Mouse (Mus musculus): ENCODE results near the gene Mgat5. TPM values are rescaled to one million over a fixed set of nuclear protein-coding genes. Genes with fewer than 3 reads are reported as not detected.

Mgat5 gene
- polyA plus RNA-seq, 1 experiment, result 2.4 TPM

DNA sequence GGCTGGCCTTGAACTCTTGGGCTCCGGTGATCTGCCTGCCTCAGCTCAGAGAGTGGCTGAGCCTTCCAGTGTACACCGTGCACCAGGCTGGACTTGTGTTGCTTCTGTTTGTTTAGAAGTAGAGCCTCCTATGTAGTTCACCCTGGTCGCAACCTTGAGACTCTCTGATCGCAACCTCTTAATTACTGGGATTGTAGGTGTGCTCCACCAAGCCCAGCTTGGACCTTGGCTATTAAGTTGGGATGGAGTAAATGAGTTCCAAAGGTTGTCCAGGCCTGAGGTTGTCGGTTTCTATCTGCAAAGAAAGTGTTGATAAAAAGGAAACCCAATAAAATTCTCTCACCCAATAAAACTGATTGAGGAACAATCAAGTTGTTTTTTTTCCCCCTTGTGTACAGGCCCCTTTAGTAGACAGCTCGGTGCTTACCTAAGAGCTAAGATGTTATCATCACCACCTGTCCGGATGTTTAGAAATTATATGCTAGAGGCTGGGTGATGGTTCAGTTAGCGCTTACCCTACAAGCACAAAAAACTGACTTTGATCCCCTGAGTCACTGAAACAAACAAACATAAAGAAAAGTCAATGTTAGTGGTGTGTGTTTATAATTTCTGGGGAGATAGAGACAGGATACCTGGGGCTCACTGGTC, 9.9 kb downstream of the Mgat5 start:
- Histone ChIP-seq H3K27me3 (replicated peaks) (no peaks in the 10 kb centered on the region), H3K9me3 (no peaks in the 10 kb centered on the region), H3K36me3 (replicated peaks; ENCODE audit: low read length) (peaks cover 34% of the 10 kb centered on the region), H3K4me3 (replicated peaks) (no peak overlapping the region), H3K4me1 (peaks cover 84% of the 10 kb centered on the region)
- TF ChIP-seq GATA1 (IDR thresholded peaks at IDR 0.05; ENCODE audit: borderline replicate concordance, low read length) (no peak), FLI1 (IDR thresholded peaks at IDR 0.05; ENCODE audit: low read length) (no peak)

- Histone ChIP-seq H3K4me1 (peaks cover 89% of the 10 kb centered on the region), H3K36me3 (replicated peaks; ENCODE audit: low read length) (peaks cover 46% of the 10 kb centered on the region), H3K9me3 (peaks cover 12% of the 10 kb centered on the region), H3K27me3 (replicated peaks) (no peaks in the 10 kb centered on the region), H3K4me3 (replicated peaks) (no peak overlapping the region)
- TF ChIP-seq GATA1 (IDR thresholded peaks at IDR 0.05; ENCODE audit: borderline replicate concordance, low read length), result no peak
- TF ChIP-seq FLI1 (IDR thresholded peaks at IDR 0.05; ENCODE audit: low read length), result no peak
Observed at GRCm38 (mm10) chr1:127216979-127217378, 12.2 kb downstream of the Mgat5 start.

- H3K36me3 ChIP-seq (replicated peaks; ENCODE audit: low read length), result peaks cover 43% of the 10 kb centered on the region
- H3K4me1 ChIP-seq, result peaks cover 89% of the 10 kb centered on the region
- no peaks in the 10 kb centered on the region for H3K27me3 ChIP-seq (replicated peaks)
- peaks cover 12% of the 10 kb centered on the region for H3K9me3 ChIP-seq
- TF ChIP-seq GATA1 (IDR thresholded peaks at IDR 0.05; ENCODE audit: borderline replicate concordance, low read length) (no peak), FLI1 (IDR thresholded peaks at IDR 0.05; ENCODE audit: low read length) (no peak)
- no peak overlapping the region for H3K4me3 ChIP-seq (replicated peaks)
Observed at GRCm38 (mm10) chr1:127217665-127218064, 12.8 kb downstream of the Mgat5 start.

DNA sequence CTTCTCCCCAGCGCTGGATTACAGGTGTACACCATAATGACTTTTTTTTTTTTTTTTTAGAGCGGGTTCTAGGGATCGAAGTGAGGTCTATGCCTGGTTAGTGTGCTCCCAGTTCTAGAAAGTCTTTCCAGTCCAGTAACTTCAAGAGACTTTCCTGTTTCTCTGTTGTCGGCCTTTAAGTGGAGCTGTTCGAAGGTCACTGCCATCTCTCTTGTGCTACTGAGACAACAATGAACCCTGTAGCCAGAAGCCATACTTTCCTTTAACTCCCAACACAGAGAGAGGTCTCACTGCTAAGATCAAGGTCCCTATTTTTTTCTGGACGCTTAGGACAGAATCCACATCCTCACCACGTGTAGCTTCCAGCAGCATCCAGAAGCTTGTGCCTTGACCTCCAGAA, 13.4 kb downstream of the Mgat5 start:
- no peak for TF ChIP-seq FLI1 (IDR thresholded peaks at IDR 0.05; ENCODE audit: low read length)
- TF ChIP-seq GATA1 (IDR thresholded peaks at IDR 0.05; ENCODE audit: borderline replicate concordance, low read length), result no peak
- H3K36me3 ChIP-seq (replicated peaks; ENCODE audit: low read length), result peaks cover 45% of the 10 kb centered on the region
- peaks cover 89% of the 10 kb centered on the region for H3K4me1 ChIP-seq
- H3K27me3 ChIP-seq (replicated peaks), result no peaks in the 10 kb centered on the region
- peaks cover 12% of the 10 kb centered on the region for H3K9me3 ChIP-seq
- H3K4me3 ChIP-seq (replicated peaks), result no peak overlapping the region

DNA sequence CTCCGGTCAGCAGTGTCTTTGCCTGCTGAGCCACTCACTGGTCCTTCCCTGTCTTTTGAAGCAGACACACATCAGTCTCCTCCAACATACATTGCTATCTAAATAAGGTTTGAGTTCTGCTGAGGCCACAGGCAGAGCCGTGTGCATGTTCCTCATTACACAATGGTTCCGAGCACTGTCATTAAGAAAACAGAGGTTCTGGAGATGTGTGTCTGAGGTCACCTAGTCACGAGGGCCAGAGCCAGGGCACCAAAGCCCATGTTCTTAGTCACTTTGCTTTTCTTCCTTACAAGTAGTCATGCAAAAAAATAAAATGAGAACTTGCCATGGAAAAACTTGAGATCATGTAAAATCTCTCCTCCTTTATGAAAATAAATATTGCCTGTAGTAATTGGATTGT, 14.3 kb downstream of the Mgat5 start:
- Histone ChIP-seq H3K4me3 (replicated peaks) (no peak overlapping the region), H3K4me1 (peaks cover 89% of the 10 kb centered on the region), H3K9me3 (peaks cover 12% of the 10 kb centered on the region), H3K27me3 (replicated peaks) (no peaks in the 10 kb centered on the region), H3K36me3 (replicated peaks; ENCODE audit: low read length) (peaks cover 46% of the 10 kb centered on the region)
- TF ChIP-seq GATA1 (IDR thresholded peaks at IDR 0.05; ENCODE audit: borderline replicate concordance, low read length) (no peak), FLI1 (IDR thresholded peaks at IDR 0.05; ENCODE audit: low read length) (no peak)

GRCm38 (mm10) chr1:127219621-127220020, 14.8 kb downstream of the Mgat5 start:
- TF ChIP-seq GATA1 (IDR thresholded peaks at IDR 0.05; ENCODE audit: borderline replicate concordance, low read length), result no peak
- TF ChIP-seq FLI1 (IDR thresholded peaks at IDR 0.05; ENCODE audit: low read length), result no peak
- H3K36me3 ChIP-seq (replicated peaks; ENCODE audit: low read length), result peaks cover 45% of the 10 kb centered on the region
- no peak overlapping the region for H3K4me3 ChIP-seq (replicated peaks)
- H3K4me1 ChIP-seq, result peaks cover 89% of the 10 kb centered on the region
- H3K27me3 ChIP-seq (replicated peaks), result no peaks in the 10 kb centered on the region
- H3K9me3 ChIP-seq, result peaks cover 12% of the 10 kb centered on the region

DNA sequence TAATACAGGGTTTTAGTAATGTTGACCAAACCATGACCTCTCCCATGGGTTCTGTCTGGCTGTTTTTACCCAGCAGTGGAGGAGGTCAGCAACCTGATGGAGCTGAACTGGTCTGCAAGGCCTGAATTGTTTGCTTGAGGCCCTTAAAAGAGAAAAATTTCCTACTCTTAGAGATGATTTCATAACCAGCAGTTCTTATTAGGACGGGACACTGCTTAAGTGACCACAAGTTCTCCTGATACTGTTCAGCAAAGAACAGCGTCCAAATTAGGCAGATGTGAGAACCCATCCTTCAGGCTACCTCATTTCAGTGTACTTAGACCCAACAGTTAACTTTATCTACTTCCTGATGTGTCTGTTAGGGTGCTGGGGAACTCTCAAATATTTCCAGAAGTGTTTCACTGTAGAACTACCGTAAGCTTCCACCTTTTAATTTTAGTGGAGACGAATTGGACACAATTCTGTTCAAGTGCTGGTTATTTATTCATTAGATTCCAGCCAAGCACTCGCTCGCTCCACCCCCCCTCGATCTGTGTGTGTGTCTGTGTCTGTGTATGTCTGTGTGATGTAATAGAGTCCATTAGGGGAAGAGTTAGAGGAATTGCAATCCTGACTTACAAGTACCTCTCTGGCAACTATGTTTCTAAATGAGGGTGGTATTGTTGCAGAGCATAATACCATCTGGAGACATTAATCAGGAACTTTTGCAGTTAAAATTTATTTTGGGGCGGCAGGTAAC, 17.4 kb downstream of the Mgat5 start:
- Histone ChIP-seq H3K27me3 (replicated peaks) (no peaks in the 10 kb centered on the region), H3K36me3 (replicated peaks; ENCODE audit: low read length) (peaks cover 47% of the 10 kb centered on the region), H3K4me3 (replicated peaks) (no peak overlapping the region), H3K9me3 (peaks cover 12% of the 10 kb centered on the region), H3K4me1 (peaks cover 91% of the 10 kb centered on the region)
- TF ChIP-seq GATA1 (IDR thresholded peaks at IDR 0.05; ENCODE audit: borderline replicate concordance, low read length) (no peak), FLI1 (IDR thresholded peaks at IDR 0.05; ENCODE audit: low read length) (no peak)

- Histone ChIP-seq H3K36me3 (replicated peaks; ENCODE audit: low read length) (peaks cover 33% of the 10 kb centered on the region), H3K9me3 (peaks cover 12% of the 10 kb centered on the region), H3K4me1 (peaks cover 93% of the 10 kb centered on the region), H3K4me3 (replicated peaks) (no peak overlapping the region), H3K27me3 (replicated peaks) (no peaks in the 10 kb centered on the region)
- no peak for TF ChIP-seq FLI1 (IDR thresholded peaks at IDR 0.05; ENCODE audit: low read length)
- no peak for TF ChIP-seq GATA1 (IDR thresholded peaks at IDR 0.05; ENCODE audit: borderline replicate concordance, low read length)
Observed at GRCm38 (mm10) chr1:127225060-127225459, 20.2 kb downstream of the Mgat5 start.

DNA sequence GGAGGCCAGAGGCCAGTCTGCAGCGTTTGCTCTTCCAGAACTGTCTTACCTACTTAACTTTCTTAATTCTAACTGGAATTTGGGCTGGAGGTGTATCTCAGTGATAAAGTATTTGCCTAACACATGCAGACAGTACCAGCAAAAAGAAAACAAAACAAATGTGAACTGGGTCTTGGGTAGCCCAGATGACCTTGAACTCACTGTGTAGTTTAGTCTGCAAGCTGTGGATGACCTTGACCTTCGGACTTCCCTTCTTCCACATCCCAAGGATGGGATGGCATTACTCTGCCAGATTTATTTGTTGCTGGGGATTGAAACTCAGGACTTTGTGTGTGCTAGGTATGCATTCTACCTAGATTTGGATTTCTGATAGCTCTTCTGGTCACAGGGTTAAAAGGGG, 24.2 kb downstream of the Mgat5 start:
- TF ChIP-seq GATA1 (IDR thresholded peaks at IDR 0.05; ENCODE audit: borderline replicate concordance, low read length) (no peak), FLI1 (IDR thresholded peaks at IDR 0.05; ENCODE audit: low read length) (no peak)
- peaks cover 20% of the 10 kb centered on the region for H3K36me3 ChIP-seq (replicated peaks; ENCODE audit: low read length)
- no peaks in the 10 kb centered on the region for H3K9me3 ChIP-seq
- no peak overlapping the region for H3K4me3 ChIP-seq (replicated peaks)
- peaks cover 98% of the 10 kb centered on the region for H3K4me1 ChIP-seq
- no peaks in the 10 kb centered on the region for H3K27me3 ChIP-seq (replicated peaks)

DNA sequence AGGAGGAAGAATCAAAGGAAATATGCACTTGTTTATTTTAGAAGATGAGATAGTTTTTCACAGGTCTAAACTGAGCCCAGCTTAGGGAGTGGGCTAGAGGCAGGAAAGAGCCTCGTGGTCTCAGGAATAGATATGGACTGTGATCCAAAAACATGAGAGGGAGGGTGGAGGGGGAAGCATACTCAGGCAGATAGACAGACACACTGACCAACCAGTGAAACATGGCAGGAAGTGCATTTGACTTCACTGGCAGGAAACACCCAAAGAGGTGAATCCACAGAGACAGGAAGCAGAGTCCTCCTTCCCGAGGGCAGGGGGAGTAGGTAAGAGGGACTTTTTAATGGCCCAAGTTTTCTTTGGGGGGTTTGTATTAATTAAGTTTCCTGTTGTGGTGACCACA, 25.7 kb downstream of the Mgat5 start:
- Histone ChIP-seq H3K36me3 (replicated peaks; ENCODE audit: low read length) (peaks cover 13% of the 10 kb centered on the region), H3K4me3 (replicated peaks) (peak overlapping the region; percentile 69), H3K9me3 (no peaks in the 10 kb centered on the region), H3K4me1 (peaks cover 89% of the 10 kb centered on the region), H3K27me3 (replicated peaks) (no peaks in the 10 kb centered on the region)
- TF ChIP-seq FLI1 (IDR thresholded peaks at IDR 0.05; ENCODE audit: low read length) (no peak), GATA1 (IDR thresholded peaks at IDR 0.05; ENCODE audit: borderline replicate concordance, low read length) (no peak)
